Mouse (Mus musculus) layer of hippocampus, adult 18-20 months (tissue): Measurements from ENCODE around the gene Rhox4a2. TPM values are rescaled to one million over a fixed set of nuclear protein-coding genes. Genes with fewer than 3 reads are reported as not detected.
"Not testable (repeated sequence)": the region's sequence is repeated elsewhere in the genome, so short reads cannot be mapped to it uniquely, and the experiment has no call there.

Source experiments
- DNase-seq, 2 experiments: peaks; one replicate each; pipeline ENCODE4 v3.0.0; 2022; ENCODE audit warnings: low spot score in 2 of 2
- long read RNA-seq: library from polyadenylated mRNA; stranded (forward); transcript quantifications from one replicate; pipeline ENCODE4 v2.0.0, GENCODE M21; 2021
- total RNA-seq, 2 experiments: library from RNA; stranded (reverse); gene quantifications; 2 replicates each; pipeline ENCODE4 v1.2.3; 2021

The Rhox4a2 gene
- total RNA-seq = not detected
- long read RNA-seq = 0 reads

GRCm38 (mm10) chrX:37390548-37390947, at the start of gene Rhox4a2:
Gene Rhox4a2 (plus strand): TSS chrX:37390848.
- not testable (repeated sequence) for DNase-seq

- not testable (repeated sequence) for DNase-seq
Measured at GRCm38 (mm10) chrX:37379728-37380127, 10.9 kb upstream of the Rhox4a2 start, which contains the start of gene Rhox3a2. Gene Rhox3a2 (plus strand): TSS chrX:37380028.

DNA sequence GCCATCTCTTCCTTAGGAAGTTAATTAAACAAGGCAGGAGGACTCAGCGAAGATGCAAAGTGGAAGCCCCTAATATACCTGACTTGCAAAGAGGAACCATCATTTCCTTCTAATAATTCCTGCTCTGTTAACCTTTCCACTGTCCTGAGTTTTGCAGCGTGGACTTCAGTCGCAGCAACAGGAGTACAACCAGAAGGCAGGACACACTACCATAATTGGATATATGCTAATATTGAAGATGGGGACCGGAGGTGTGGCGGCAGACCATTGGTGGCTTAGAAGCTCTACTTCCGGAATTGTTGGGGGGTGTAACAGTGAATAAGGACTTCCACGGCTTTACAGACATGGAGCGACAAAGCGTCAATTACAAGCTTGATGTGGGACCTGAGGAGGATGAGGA, 21.1 kb downstream of the Rhox4a2 start, which contains the start of gene Rhox2b:
TSS of gene Rhox2b (plus strand) at position 301 of the 400 bp plus-strand sequence.
- DNase-seq = not testable (repeated sequence)

- not testable (repeated sequence) for DNase-seq
Measured at GRCm38 (mm10) chrX:37432194-37432593, 41.5 kb downstream of the Rhox4a2 start, which contains the start of gene Rhox4b. Gene Rhox4b (plus strand): TSS chrX:37432494.

Other genes starting within 250 kb of the Rhox4a2 start
- gene Akap14, start 222.0 kb upstream of the Rhox4a2 start, total RNA-seq = under 1 TPM; 0.30 TPM
- gene Ndufa1, start 199.7 kb upstream of the Rhox4a2 start, total RNA-seq = 100 to 1,000 TPM; 209 to 223 TPM
- 1 to 10 TPM; 7.3 to 8.4 TPM for gene Rnf113a1, start 199.6 kb upstream of the Rhox4a2 start, total RNA-seq
- gene Gm9, start 179.8 kb upstream of the Rhox4a2 start, total RNA-seq = not detected
- gene Rhox1, start 168.6 kb upstream of the Rhox4a2 start, total RNA-seq = not detected
- gene Rhox2a, start 145.9 kb upstream of the Rhox4a2 start, total RNA-seq = not detected
- not detected for gene Rhox3a, start 140.9 kb upstream of the Rhox4a2 start, total RNA-seq
- gene Rhox4a, start 125.5 kb upstream of the Rhox4a2 start, total RNA-seq = not detected
- gene Rhox3a2, start 10.8 kb upstream of the Rhox4a2 start, total RNA-seq = not detected
- not detected for gene Rhox2b, start 21.2 kb downstream of the Rhox4a2 start, total RNA-seq
- gene Rhox4b, start 41.6 kb downstream of the Rhox4a2 start, total RNA-seq = not detected
- gene Rhox2c, start 62.8 kb downstream of the Rhox4a2 start, total RNA-seq = not detected
- gene Rhox3c, start 67.7 kb downstream of the Rhox4a2 start, total RNA-seq = not detected
- not detected for gene Rhox4c, start 89.5 kb downstream of the Rhox4a2 start, total RNA-seq
- gene Rhox2d, start 102.6 kb downstream of the Rhox4a2 start, total RNA-seq = not detected
- not detected for gene Rhox4d, start 123.5 kb downstream of the Rhox4a2 start, total RNA-seq
- gene Rhox2e, start 139.6 kb downstream of the Rhox4a2 start, total RNA-seq = not detected
- not detected for gene Rhox3e, start 151.2 kb downstream of the Rhox4a2 start, total RNA-seq
- not detected for gene Rhox4e, start 166.6 kb downstream of the Rhox4a2 start, total RNA-seq
- gene Rhox2f, start 180.6 kb downstream of the Rhox4a2 start, total RNA-seq = not detected
- not detected for gene Rhox3f, start 190.1 kb downstream of the Rhox4a2 start, total RNA-seq
- not detected for gene Rhox4f, start 216.9 kb downstream of the Rhox4a2 start, total RNA-seq
- gene Rhox3g, start 237.8 kb downstream of the Rhox4a2 start, total RNA-seq = not detected